Mouse (Mus musculus): Measurements from ENCODE around the gene Foxp2.

The Foxp2 gene

GRCm38 (mm10) chr6:14901183-14901970, at the start of gene Foxp2:
TSS of gene Foxp2 (plus strand) at chr6:14901349.
- peak in 1 of 2 experiments; percentile 40 for DNase-seq (ENCODE audit: low spot score in 2 of 2)

- DNase-seq (ENCODE audit: low spot score in 2 of 2), result no peak
Measured at GRCm38 (mm10) chr6:14885199-14885598, 15.9 kb upstream of the Foxp2 start.

- DNase-seq (ENCODE audit: low spot score in 2 of 2), result no peak
Measured at GRCm38 (mm10) chr6:14897028-14897427, 4.1 kb upstream of the Foxp2 start.

GRCm38 (mm10) chr6:14898096-14898855, 2.9 kb upstream of the Foxp2 start:
- DNase-seq (ENCODE audit: low spot score in 2 of 2), result no peak

GRCm38 (mm10) chr6:14899021-14899610, 2.0 kb upstream of the Foxp2 start:
- no peak for DNase-seq (ENCODE audit: low spot score in 2 of 2)

GRCm38 (mm10) chr6:14899936-14900578, 1.1 kb upstream of the Foxp2 start:
- DNase-seq (ENCODE audit: low spot score in 2 of 2), result no peak

- peak; percentile 47 to 51 for DNase-seq (ENCODE audit: low spot score in 2 of 2)
Measured at GRCm38 (mm10) chr6:14900579-14901021, 549 bp upstream of the Foxp2 start.

GRCm38 (mm10) chr6:14901971-14902670, 972 bp downstream of the Foxp2 start:
- peak in 1 of 2 experiments; percentile 8 for DNase-seq (ENCODE audit: low spot score in 2 of 2)

GRCm38 (mm10) chr6:14903271-14903965, 2.3 kb downstream of the Foxp2 start:
- DNase-seq (ENCODE audit: low spot score in 2 of 2), result no peak

GRCm38 (mm10) chr6:14915066-14915465, 13.9 kb downstream of the Foxp2 start:
- no peak for DNase-seq (ENCODE audit: low spot score in 2 of 2)

GRCm38 (mm10) chr6:14922704-14923103, 21.6 kb downstream of the Foxp2 start:
- DNase-seq (ENCODE audit: low spot score in 2 of 2), result no peak

GRCm38 (mm10) chr6:14924976-14925489, 23.9 kb downstream of the Foxp2 start:
- peak; percentile 15 to 17 for DNase-seq (ENCODE audit: low spot score in 2 of 2)

- peak; percentile 13 to 26 for DNase-seq (ENCODE audit: low spot score in 2 of 2)
Measured at GRCm38 (mm10) chr6:14951060-14951459, 49.9 kb downstream of the Foxp2 start.

- no peak for DNase-seq (ENCODE audit: low spot score in 2 of 2)
Measured at GRCm38 (mm10) chr6:14952731-14953130, 51.6 kb downstream of the Foxp2 start.

GRCm38 (mm10) chr6:14977042-14977441, 75.9 kb downstream of the Foxp2 start:
- DNase-seq (ENCODE audit: low spot score in 2 of 2), result no peak

- no peak for DNase-seq (ENCODE audit: low spot score in 2 of 2)
Measured at GRCm38 (mm10) chr6:14978201-14978600, 77.1 kb downstream of the Foxp2 start.

GRCm38 (mm10) chr6:15008113-15008512, 107.0 kb downstream of the Foxp2 start:
- DNase-seq (ENCODE audit: low spot score in 2 of 2), result no peak

GRCm38 (mm10) chr6:15028488-15028887, 127.3 kb downstream of the Foxp2 start:
- DNase-seq (ENCODE audit: low spot score in 2 of 2), result no peak

- DNase-seq (ENCODE audit: low spot score in 2 of 2), result no peak
Measured at GRCm38 (mm10) chr6:15029446-15030125, 128.4 kb downstream of the Foxp2 start.

- DNase-seq (ENCODE audit: low spot score in 2 of 2), result no peak
Measured at GRCm38 (mm10) chr6:15063246-15063645, 162.1 kb downstream of the Foxp2 start.

All from right cerebral cortex, adult 2 months (tissue).